Mouse (Mus musculus) CH12.LX (cell line): ENCODE measurements around the gene Blvra. TPM values are rescaled to one million over a fixed set of nuclear protein-coding genes. Genes with fewer than 3 reads are reported as not detected.
A peak's percentile ranks its signal among the peaks of the same experiment; 100 is the strongest.
"Not testable (repeated sequence)": the region's sequence is repeated elsewhere in the genome, so short reads cannot be mapped to it uniquely, and the experiment has no call there.

Experiments used
- DNase-seq: peaks from one replicate; pipeline ENCODE4 v3.0.0-alpha.2; 2013; ENCODE audit errors: extremely low read depth
- H3K27ac ChIP-seq: 2 replicates; pipeline ENCODE4 v1.5.1; 2012; ENCODE audit warnings: low read depth, mild to moderate bottlenecking, control low read depth, moderate library complexity; ENCODE audit not compliant: insufficient read depth
- H3K27me3 ChIP-seq: replicated peaks from 2 replicates; pipeline ENCODE3; 2012; ENCODE audit warnings: inconsistent platforms
- H3K36me3 ChIP-seq, 2 experiments: replicated peaks in 1 of 2; 2 replicates each; pipeline versions ENCODE3 to v1.6.1; 2012; ENCODE audit warnings: inconsistent platforms in 1 of 2, low read length in 1 of 2, mild to moderate bottlenecking in 1 of 2, mixed read lengths in 1 of 2, moderate library complexity in 1 of 2; ENCODE audit not compliant: control insufficient read depth in 1 of 2, insufficient read depth in 1 of 2
- H3K4me1 ChIP-seq, 2 experiments: 2 replicates each; pipeline ENCODE4 v1.6.1; 2012; ENCODE audit warnings: inconsistent platforms in 1 of 2, moderate library complexity in 1 of 2; ENCODE audit not compliant: insufficient read depth in 2 of 2, control insufficient read depth in 1 of 2
- H3K4me2 ChIP-seq: 2 replicates; pipeline ENCODE4 v1.6.1; 2012; ENCODE audit warnings: low read depth, mild to moderate bottlenecking, control low read depth; ENCODE audit not compliant: poor library complexity, insufficient read depth, severe bottlenecking
- H3K4me3 ChIP-seq, 3 experiments: fragments of 150-350 bp in 1 of 3; sonication (generic) in 1 of 3; replicated peaks in 1 of 3; 2 replicates each; pipeline versions ENCODE3 to v1.5.1; 2011 to 2012; ENCODE audit warnings: low read depth in 2 of 3, low read length in 2 of 3, mild to moderate bottlenecking in 2 of 3, moderate library complexity in 2 of 3, control low read depth in 1 of 3, improper control_type of control experiment in 1 of 3, inconsistent platforms in 1 of 3, mixed read lengths in 1 of 3; ENCODE audit not compliant: poor library complexity in 1 of 3
- H3K79me2 ChIP-seq: replicated peaks from 2 replicates; pipeline ENCODE4 v1.6.1; 2012; ENCODE audit warnings: mild to moderate bottlenecking, moderate library complexity; ENCODE audit not compliant: control insufficient read depth, poor library complexity, insufficient read depth, severe bottlenecking; ENCODE audit errors: extremely low read depth
- H3K9ac ChIP-seq: 2 replicates; pipeline ENCODE4 v1.6.1; 2012; ENCODE audit warnings: low read depth, mild to moderate bottlenecking, control low read depth, moderate library complexity; ENCODE audit not compliant: insufficient read depth
- H3K9me3 ChIP-seq: replicated peaks from 2 replicates; pipeline ENCODE3; 2012; ENCODE audit warnings: low read length, inconsistent platforms, mixed read lengths
- BHLHE40 ChIP-seq: IDR thresholded peaks from 2 replicates; pipeline ENCODE4 v1.6.1; 2011; ENCODE audit warnings: mild to moderate bottlenecking, low read depth, low read length, improper control_type of control experiment
- ELF1 ChIP-seq: IDR thresholded peaks from 2 replicates; pipeline ENCODE4 v1.6.1; 2014; ENCODE audit warnings: low read depth, mild to moderate bottlenecking, inconsistent platforms, low read length, improper control_type of control experiment
- HCFC1 ChIP-seq: IDR thresholded peaks from 2 replicates; pipeline ENCODE4 v1.6.1; 2012; ENCODE audit warnings: low read depth, mild to moderate bottlenecking, inconsistent platforms, low read length, improper control_type of control experiment
- KAT2A ChIP-seq: IDR thresholded peaks from 2 replicates; pipeline ENCODE4 v1.6.1; 2012; ENCODE audit warnings: low read length, improper control_type of control experiment, inconsistent platforms; ENCODE audit not compliant: insufficient replicate concordance
- MAX ChIP-seq: IDR thresholded peaks from 2 replicates; pipeline ENCODE4 v1.6.1; 2011; ENCODE audit warnings: low read length, improper control_type of control experiment
- MAZ ChIP-seq: IDR thresholded peaks from 2 replicates; pipeline ENCODE4 v1.6.1; 2012; ENCODE audit warnings: low read depth, mild to moderate bottlenecking, inconsistent platforms, low read length, improper control_type of control experiment, moderate library complexity
- MXI1 ChIP-seq: IDR thresholded peaks from 2 replicates; pipeline ENCODE4 v1.6.1; 2011; ENCODE audit warnings: mild to moderate bottlenecking, low read depth, low read length, improper control_type of control experiment
- PAX5 ChIP-seq: IDR thresholded peaks from 2 replicates; pipeline ENCODE4 v1.6.1; 2012; ENCODE audit warnings: low read length, inconsistent platforms, mixed read lengths
- POLR2A ChIP-seq: IDR thresholded peaks from 2 replicates; pipeline ENCODE4 v1.6.1; 2011; ENCODE audit warnings: low read depth, mild to moderate bottlenecking, improper control_type of control experiment, low read length
- POLR2AphosphoS2 ChIP-seq: IDR thresholded peaks from 2 replicates; pipeline ENCODE4 v1.6.1; 2011; ENCODE audit warnings: low read depth, low read length, improper control_type of control experiment
- RAD21 ChIP-seq: IDR thresholded peaks from 2 replicates; pipeline ENCODE4 v1.6.1; 2011; ENCODE audit warnings: low read depth, mild to moderate bottlenecking, low read length, improper control_type of control experiment, moderate library complexity
- RCOR1 ChIP-seq: conservative IDR thresholded peaks from 2 replicates; pipeline ENCODE4 v1.6.1; 2012; ENCODE audit warnings: low read depth, mild to moderate bottlenecking, inconsistent platforms, low read length, improper control_type of control experiment
- TBP ChIP-seq: conservative IDR thresholded peaks from 2 replicates; pipeline ENCODE4 v1.6.1; 2011; ENCODE audit warnings: low read depth, low read length, improper control_type of control experiment
- ZC3H11A ChIP-seq: IDR thresholded peaks from 2 replicates; pipeline ENCODE4 v1.6.1; 2012; ENCODE audit warnings: low read depth, mild to moderate bottlenecking, inconsistent platforms, low read length, improper control_type of control experiment
- ZMIZ1 ChIP-seq: IDR thresholded peaks from 2 replicates; pipeline ENCODE4 v1.6.1; 2012; ENCODE audit warnings: low read depth, mild to moderate bottlenecking, inconsistent platforms, low read length, improper control_type of control experiment
- ZNF384 ChIP-seq: IDR thresholded peaks from 2 replicates; pipeline ENCODE4 v1.6.1; 2012; ENCODE audit warnings: low read depth, low read length, improper control_type of control experiment, inconsistent platforms
- dilution Hi-C: fragments of 300-500 bp; cut with MboI; formaldehyde crosslinking; loops from 2 replicates; pipeline ENCODE4 v1.14.3; 2020; ENCODE audit warnings: low sequenced_read_pairs; ENCODE audit not compliant: extremely low pct_unique_long_range_greater_than_20kb, extremely low pct_ligation_motif_present
- in situ Hi-C: fragments of 300-500 bp; cut with MboI; formaldehyde crosslinking; loops from 3 replicates; pipeline ENCODE4 v1.14.3; 2019; ENCODE audit warnings: low sequenced_read_pairs, low pct_ligation_motif_present, low pct_unique_long_range_greater_than_20kb, mixed read lengths
- polyA plus RNA-seq: library from polyadenylated mRNA; unstranded; fragments of >175 nt; gene quantifications from 2 replicates; pipeline ENCODE4 v1.2.1, GENCODE M21; 2012; ENCODE audit warnings: low read depth; ENCODE audit not compliant: insufficient read length
- total RNA-seq, 2 experiments: library from RNA; depleted of rRNA; stranded (reverse); fragments of 300-350 nt in 1 of 2; fragments of >200 nt in 1 of 2; gene quantifications; 2 replicates each; pipeline ENCODE4 v1.2.3; 2012 to 2014

Blvra gene
- total and polyA plus RNA-seq, 3 experiments, result 38.4 to 69.0 (median 44.4) TPM

GRCm38 (mm10) chr2:127074116-127074515 lies 3.7 kb downstream of the Blvra start:
- Histone ChIP-seq H3K4me2 (no peak overlapping the region), H3K4me3 (no peak overlapping the region), H3K4me1 (peaks cover 0 to 41% of the 10 kb centered on the region in 2 experiments; a peak in 3 of 4 replicates), H3K27ac (no peak overlapping the region), H3K36me3 (peaks cover 0 to 14% of the 10 kb centered on the region in 2 experiments), H3K79me2 (no peaks in the 10 kb centered on the region; the same call in 1 of the 2 replicates), H3K9ac (no peak overlapping the region), H3K9me3 (no peaks in the 10 kb centered on the region), H3K27me3 (no peaks in the 10 kb centered on the region)
- no peak for DNase-seq
- TF ChIP-seq RCOR1 (no peak), RAD21 (no peak), ZMIZ1 (no peak), KAT2A (no peak), ELF1 (no peak), MAZ (no peak), PAX5 (no peak), ZC3H11A (no peak), ZNF384 (no peak), MAX (no peak), HCFC1 (no peak), BHLHE40 (no peak)
- in situ Hi-C loops, result no loop called here
- dilution Hi-C loops, result no loop called here

- dilution Hi-C loops, result no loop called here
- Histone ChIP-seq H3K79me2 (no peaks in the 10 kb centered on the region), H3K27ac (no peak overlapping the region), H3K4me3 (no peak overlapping the region), H3K27me3 (no peaks in the 10 kb centered on the region), H3K4me1 (peaks cover 0 to 35% of the 10 kb centered on the region in 2 experiments; a peak in 2 of 4 replicates), H3K9me3 (peaks cover 5% of the 10 kb centered on the region), H3K36me3 (peaks cover 7 to 28% of the 10 kb centered on the region in 2 experiments), H3K4me2 (no peak overlapping the region), H3K9ac (no peak overlapping the region)
- TF ChIP-seq TBP (no peak), RAD21 (no peak), BHLHE40 (no peak), POLR2AphosphoS2 (no peak), MXI1 (no peak), POLR2A (no peak)
- in situ Hi-C loops, result no loop called here
- no peak for DNase-seq
These were observed 7.1 kb downstream of the Blvra start for GRCm38 (mm10) chr2:127077611-127078010.

GRCm38 (mm10) chr2:127079066-127079465 lies 8.6 kb downstream of the Blvra start:
- H3K4me2 ChIP-seq, dilution Hi-C loops, H3K27ac ChIP-seq, H3K9me3 ChIP-seq, H3K79me2 ChIP-seq, H3K9ac ChIP-seq, in situ Hi-C loops, H3K4me3 ChIP-seq, H3K27me3 ChIP-seq: not testable (repeated sequence)
- peak; percentile 60 for DNase-seq
- peaks cover 9 to 33% of the 10 kb centered on the region in 2 experiments for H3K36me3 ChIP-seq
- H3K4me1 ChIP-seq, result peaks cover 0 to 28% of the 10 kb centered on the region in 2 experiments; a peak in 2 of 4 replicates
